Mouse (Mus musculus) gonadal fat pad, adult 2 months (tissue): ENCODE results near the gene Twistnb. TPM values are rescaled to one million over a fixed set of nuclear protein-coding genes. Genes with fewer than 3 reads are reported as not detected.

Source experiments
- polyA plus RNA-seq: library from polyadenylated mRNA; depleted of rRNA; stranded (reverse); fragments of >200 nt; gene quantifications from 2 replicates; pipeline ENCODE4 v1.2.3, GENCODE M21; 2012; rRNA removed

Gene Twistnb
- polyA plus RNA-seq, 1 experiment: 11.4 TPM

Other genes starting within 250 kb of the Twistnb start
- gene Efcab10, start 34.8 kb upstream of the Twistnb start, polyA plus RNA-seq: 0.38 and 1.1 TPM in 2 replicates